Mouse (Mus musculus): ENCODE data around the gene Usp19.

Gene Usp19

DNA sequence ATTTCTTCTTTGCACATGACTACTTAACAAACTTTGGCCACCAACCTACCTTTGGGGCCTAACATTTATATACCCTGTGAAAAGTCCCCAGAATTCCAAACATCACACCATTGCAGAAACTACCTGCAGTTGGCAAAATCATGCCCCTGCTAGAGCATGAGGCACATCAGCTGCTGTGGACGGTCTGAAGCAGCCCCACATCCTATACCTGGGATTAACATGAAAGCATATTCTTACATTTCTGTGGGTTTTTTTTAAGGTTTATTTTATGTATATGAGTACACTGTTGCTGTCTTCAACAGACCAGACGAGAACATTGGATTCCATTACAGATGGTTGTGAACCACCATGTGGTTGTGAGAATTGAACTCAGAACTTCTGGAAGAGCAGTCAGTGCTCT is 24.2 kb upstream of the Usp19 start:
- DNase-seq (ENCODE audit: low spot score in 2 of 2), result no peak

GRCm38 (mm10) chr9:108469430-108469829 is 21.0 kb upstream of the Usp19 start:
- DNase-seq (ENCODE audit: low spot score in 2 of 2), result no peak

GRCm38 (mm10) chr9:108469845-108470244 is 20.6 kb upstream of the Usp19 start:
- DNase-seq (ENCODE audit: low spot score in 2 of 2), result no peak

- DNase-seq (ENCODE audit: low spot score in 2 of 2), result no peak
These were observed 15.9 kb upstream of the Usp19 start for GRCm38 (mm10) chr9:108474528-108474927.

- no peak for DNase-seq (ENCODE audit: low spot score in 2 of 2)
These were observed 11.7 kb upstream of the Usp19 start for GRCm38 (mm10) chr9:108478638-108479156.

DNA sequence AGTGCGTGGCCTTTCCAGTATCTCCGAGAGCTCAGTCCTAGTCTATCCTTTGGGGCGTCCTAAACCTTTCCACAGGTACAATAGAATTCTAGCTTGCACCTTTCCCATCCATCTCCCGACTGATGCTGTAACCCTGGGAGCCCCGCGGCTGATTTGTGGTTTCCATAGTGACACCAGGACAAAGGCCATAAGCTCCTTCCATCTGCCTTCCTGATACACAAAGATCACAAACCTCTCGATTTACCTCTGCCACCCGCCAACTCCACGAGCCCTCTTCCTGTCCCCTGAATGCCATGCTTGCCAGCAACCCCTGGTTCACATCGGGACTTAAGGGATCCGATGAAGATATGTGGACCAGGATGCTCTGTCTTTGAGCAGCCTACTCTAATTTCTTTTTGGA is 11.2 kb upstream of the Usp19 start:
- DNase-seq (ENCODE audit: low spot score in 2 of 2), result no peak

GRCm38 (mm10) chr9:108479721-108480351 is 10.6 kb upstream of the Usp19 start, which contains the start of gene Lamb2:
Gene Lamb2, plus strand, starts transcription at chr9:108479736.
- peak in 1 of 2 experiments; percentile 45 for DNase-seq (ENCODE audit: low spot score in 2 of 2)

DNA sequence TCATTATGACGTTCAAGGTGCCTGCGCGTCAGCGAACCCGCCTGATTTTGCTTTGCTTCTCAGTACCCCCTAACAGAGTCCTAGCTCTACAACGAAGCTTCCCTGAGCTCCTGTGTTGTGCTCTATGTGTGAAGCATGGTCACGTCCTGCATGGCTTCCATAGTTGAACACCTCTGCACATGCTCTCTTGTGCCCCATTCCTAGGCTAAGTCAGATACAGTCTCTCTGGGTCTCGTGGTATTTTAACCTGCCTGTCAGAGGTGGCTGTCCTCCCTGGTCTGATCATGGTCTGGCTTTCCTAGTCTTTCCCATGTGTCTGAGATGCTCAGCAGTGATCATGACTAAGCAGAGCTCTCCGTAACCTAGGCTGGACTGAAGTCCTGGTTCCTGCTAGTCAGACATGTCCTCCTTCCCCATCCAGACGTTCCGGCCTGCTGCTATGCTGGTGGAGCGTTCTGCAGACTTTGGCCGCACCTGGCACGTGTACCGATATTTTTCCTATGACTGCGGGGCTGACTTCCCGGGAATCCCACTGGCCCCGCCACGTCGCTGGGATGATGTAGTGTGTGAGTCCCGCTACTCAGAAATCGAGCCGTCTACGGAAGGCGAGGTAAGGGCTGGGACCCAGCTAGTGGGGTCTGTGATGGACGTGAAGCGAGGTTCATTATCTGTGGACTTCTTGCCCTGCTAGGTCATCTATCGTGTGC is 9.4 kb upstream of the Usp19 start:
- DNase-seq (ENCODE audit: low spot score in 2 of 2), result no peak

DNA sequence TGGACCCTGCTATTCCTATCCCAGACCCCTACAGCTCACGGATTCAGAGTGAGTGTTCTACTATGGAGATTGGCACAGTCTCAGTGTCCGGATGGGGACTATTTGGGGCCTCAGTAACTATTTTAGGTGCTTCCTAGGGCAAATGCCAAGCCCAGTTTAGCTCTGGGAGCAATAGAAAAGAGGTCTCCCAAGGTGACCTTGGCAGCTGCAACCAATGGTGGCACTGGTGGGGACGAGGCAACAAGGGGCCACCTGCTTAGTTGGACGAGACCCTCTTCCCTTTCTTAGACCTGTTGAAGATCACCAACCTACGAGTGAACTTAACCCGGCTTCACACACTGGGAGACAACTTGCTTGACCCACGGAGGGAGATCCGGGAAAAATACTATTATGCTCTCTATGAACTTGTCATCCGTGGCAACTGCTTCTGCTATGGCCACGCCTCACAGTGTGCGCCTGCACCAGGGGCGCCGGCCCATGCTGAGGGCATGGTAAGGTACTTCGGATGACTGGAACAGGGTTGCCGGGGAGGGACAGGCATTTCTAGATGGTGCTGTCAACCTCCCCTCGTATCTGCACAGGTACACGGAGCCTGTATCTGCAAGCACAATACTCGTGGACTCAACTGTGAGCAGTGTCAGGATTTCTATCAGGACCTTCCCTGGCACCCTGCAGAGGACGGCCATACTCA is 8.7 kb upstream of the Usp19 start:
- DNase-seq (ENCODE audit: low spot score in 2 of 2), result no peak

DNA sequence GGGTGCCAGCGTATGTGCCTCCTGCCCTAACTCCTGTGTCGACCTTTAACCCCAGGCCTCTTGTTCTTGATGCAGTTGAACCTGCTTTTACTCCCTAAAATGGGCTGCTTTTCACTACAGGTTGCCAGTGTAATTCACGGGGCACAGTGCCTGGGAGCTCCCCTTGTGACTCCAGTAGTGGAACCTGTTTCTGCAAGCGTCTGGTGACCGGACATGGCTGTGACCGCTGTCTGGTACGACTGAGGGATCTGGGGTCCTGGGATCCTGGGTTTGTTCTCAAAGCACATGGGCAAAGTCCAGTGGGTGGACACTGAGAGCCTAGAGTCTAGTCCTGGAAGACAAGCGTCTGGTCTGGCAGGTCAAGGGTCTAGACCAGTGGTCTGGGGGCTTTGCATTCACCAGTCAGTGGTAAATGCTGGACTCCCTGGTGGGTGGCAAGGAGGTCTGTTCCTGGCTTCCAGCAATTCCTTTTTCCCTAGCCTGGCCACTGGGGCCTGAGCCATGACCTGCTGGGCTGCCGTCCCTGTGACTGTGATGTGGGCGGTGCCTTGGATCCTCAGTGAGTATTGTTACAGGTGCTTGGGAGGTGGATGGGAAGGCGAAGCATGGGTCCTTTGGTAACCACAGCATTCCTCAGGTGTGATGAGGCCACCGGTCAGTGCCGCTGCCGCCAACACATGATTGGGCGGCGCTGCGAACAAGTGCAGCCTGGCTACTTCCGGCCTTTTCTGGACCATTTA is 7.2 kb upstream of the Usp19 start:
- no peak for DNase-seq (ENCODE audit: low spot score in 2 of 2)

DNA sequence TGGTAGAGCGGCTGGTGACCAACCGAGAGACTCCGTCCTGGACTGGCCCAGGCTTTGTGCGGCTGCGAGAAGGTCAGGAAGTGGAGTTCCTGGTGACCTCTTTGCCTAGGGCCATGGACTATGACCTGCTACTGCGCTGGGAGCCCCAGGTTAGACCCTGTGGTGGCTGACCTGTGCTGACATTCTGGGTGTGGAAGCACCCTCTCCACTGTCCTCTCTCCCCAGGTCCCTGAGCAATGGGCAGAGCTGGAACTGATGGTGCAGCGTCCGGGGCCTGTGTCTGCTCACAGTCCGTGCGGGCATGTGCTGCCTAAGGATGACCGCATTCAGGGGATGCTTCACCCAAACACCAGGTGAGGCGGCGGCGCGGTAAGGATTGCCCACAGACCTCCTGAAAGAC is 6.4 kb upstream of the Usp19 start:
- DNase-seq (ENCODE audit: low spot score in 2 of 2), result no peak

DNA sequence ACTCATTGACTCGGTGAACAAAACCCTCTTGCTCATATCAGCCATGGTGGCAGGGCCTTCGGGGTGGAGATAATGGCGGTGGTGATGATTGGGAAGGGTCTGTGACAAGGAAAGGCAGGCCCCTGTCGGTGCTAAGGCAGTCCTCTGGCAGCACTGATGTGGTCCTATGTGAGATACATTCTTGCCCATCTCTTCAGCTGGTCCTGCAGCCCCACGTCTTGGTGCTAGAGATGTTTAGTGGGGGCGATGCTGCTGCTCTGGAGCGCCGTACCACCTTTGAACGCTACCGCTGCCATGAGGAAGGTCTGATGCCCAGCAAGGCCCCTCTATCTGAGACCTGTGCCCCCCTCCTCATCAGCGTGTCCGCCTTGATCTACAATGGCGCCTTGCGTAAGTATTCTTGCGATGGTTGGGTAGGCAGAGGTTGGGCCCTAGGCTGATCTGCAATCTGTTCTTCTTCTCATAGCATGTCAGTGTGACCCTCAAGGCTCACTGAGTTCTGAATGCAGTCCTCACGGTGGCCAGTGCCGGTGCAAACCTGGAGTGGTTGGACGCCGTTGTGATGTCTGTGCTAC is 5.0 kb upstream of the Usp19 start:
- no peak for DNase-seq (ENCODE audit: low spot score in 2 of 2)

GRCm38 (mm10) chr9:108486973-108487530 is 3.4 kb upstream of the Usp19 start:
- DNase-seq (ENCODE audit: low spot score in 2 of 2), result no peak

GRCm38 (mm10) chr9:108488403-108488802 is 2.0 kb upstream of the Usp19 start:
- no peak for DNase-seq (ENCODE audit: low spot score in 2 of 2)

DNA sequence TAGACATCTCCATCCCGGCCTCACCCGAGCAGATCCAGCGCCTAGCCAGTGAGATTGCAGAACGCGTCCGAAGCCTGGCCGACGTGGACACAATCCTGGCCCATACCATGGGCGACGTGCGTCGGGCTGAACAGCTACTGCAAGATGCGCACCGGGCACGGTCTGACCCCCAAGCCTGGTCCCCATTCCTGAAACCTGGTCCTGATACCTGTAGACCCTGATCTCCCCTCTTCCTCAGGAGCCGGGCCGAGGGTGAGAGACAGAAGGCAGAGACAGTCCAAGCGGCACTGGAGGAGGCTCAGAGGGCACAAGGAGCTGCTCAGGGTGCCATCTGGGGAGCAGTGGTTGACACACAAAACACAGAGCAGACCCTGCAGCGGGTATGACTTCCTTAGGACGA is 1.2 kb upstream of the Usp19 start:
- DNase-seq (ENCODE audit: low spot score in 2 of 2), result no peak

DNA sequence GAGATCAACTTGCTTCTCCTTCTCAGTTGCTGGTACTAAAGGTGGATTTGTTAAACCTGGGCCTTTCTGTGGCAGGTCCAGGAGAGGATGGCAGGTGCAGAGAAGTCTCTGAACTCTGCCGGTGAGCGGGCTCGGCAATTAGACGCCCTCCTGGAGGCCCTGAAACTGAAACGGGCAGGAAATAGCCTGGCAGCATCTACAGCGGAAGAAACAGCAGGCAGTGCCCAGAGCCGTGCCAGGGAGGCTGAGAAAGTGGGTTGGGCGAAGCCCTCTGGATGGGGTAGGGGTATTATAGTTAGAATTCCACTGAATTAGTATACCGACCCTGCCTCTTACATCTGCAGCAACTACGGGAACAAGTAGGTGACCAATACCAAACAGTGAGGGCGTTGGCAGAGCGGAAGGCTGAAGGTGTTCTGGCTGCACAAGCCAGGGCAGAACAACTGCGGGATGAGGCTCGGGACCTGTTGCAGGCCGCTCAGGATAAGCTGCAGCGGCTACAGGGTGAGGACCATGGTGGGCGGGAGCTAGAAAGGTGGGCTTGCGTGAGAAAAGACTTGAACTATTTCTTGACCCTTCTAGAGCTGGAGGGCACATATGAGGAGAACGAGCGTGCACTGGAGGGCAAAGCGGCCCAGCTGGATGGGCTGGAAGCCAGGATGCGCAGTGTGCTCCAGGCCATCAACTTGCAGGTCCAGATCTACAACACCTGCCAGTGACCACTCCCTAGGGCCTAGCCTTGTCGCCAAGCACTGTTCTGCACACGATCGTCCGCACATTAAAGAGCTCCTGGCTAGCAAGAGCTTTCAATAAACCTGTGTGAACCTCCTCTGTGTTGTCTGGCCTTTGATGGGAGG is 472 bp upstream of the Usp19 start:
- DNase-seq (ENCODE audit: low spot score in 2 of 2), result peak; percentile 16 to 26

GRCm38 (mm10) chr9:108491286-108491580 is 831 bp downstream of the Usp19 start:
- DNase-seq (ENCODE audit: low spot score in 2 of 2), result no peak

- DNase-seq (ENCODE audit: low spot score in 2 of 2), result no peak
These were observed 1.8 kb downstream of the Usp19 start for GRCm38 (mm10) chr9:108492043-108492750.

DNA sequence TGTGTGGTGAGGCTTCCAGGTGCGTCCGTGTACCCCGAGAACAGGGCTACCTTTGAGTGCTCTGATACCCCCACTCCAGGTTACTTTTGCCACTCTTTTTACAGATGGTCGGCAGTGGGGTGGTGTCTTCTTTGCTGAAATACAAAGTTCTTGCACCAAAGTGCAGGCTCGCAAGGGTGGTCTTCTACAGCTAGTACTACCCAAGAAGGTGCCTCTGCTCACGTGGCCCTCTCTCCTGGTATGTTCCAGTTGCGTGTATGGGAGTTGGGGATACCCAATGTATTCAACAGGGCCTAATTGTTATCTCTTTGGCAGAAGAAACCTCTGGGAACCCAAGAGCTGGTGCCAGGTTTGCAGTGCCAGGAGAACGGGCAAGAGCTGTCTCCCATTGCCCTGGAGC is 2.8 kb downstream of the Usp19 start:
- DNase-seq (ENCODE audit: low spot score in 2 of 2), result no peak

Measured in thymus, postnatal 10 days (tissue).